Mouse (Mus musculus) heart, embryonic 10.5 days (tissue): ENCODE measurements at regions not wholly inside any gene's neighbourhood (a gene's known extent, or its start where the extent isn't known, plus 50 kb on each side); places are given as distances from the start of the nearest gene placed in this dataset.
A peak's percentile ranks its signal among the peaks of the same experiment; 100 is the strongest.

Experiments
- DNase-seq: peaks from one replicate; pipeline ENCODE4 v3.0.0-alpha.2; 2017; ENCODE audit warnings: low spot score
- H3K27ac ChIP-seq: fragments of 300-500 bp; sonication (generic); 2 replicates; pipeline ENCODE4 v1.5.1; 2016; ENCODE audit warnings: mild to moderate bottlenecking
- H3K27me3 ChIP-seq: fragments of 300-500 bp; sonication (generic); 2 replicates; pipeline ENCODE4 v1.6.1; 2016; ENCODE audit warnings: mild to moderate bottlenecking; ENCODE audit not compliant: poor library complexity, insufficient read depth, severe bottlenecking
- H3K36me3 ChIP-seq: fragments of 300-500 bp; sonication (generic); 2 replicates; pipeline ENCODE4 v1.6.1; 2016; ENCODE audit warnings: mild to moderate bottlenecking, moderate library complexity
- H3K4me1 ChIP-seq: fragments of 300-500 bp; sonication (generic); 2 replicates; pipeline ENCODE4 v1.6.1; 2016; ENCODE audit warnings: mild to moderate bottlenecking
- H3K4me3 ChIP-seq: fragments of 300-500 bp; sonication (generic); 2 replicates; pipeline ENCODE4 v1.5.1; 2016; ENCODE audit warnings: mild to moderate bottlenecking, moderate library complexity
- H3K9me3 ChIP-seq: fragments of 300-500 bp; sonication (generic); 2 replicates; pipeline ENCODE4 v1.6.1; 2016; ENCODE audit warnings: mild to moderate bottlenecking, moderate library complexity
- WGBS: fragments of 180-500 bp; shearing (Covaris S2); methylation state at CpG from one replicate; pipeline ENCODE4 v1.1.7; 2016; 5-methylcytosine and 5-hydroxymethylcytosine counted together

GRCm38 (mm10) chr11:114570076-114570475, 98.2 kb upstream of the Rpl38 start:
- peaks cover 58% of the 10 kb centered on the region for H3K27me3 ChIP-seq

GRCm38 (mm10) chr11:114567814-114568800, 100.2 kb upstream of the Rpl38 start:
- Histone ChIP-seq H3K9me3 (0 out of 2 replicates have a peak, but pooled peaks cover 6% of the 10 kb centered on the region), H3K27ac (no peak overlapping the region; the same call in 1 of the 2 replicates), H3K27me3 (peaks cover 59% of the 10 kb centered on the region), H3K4me1 (peaks cover 28% of the 10 kb centered on the region), H3K4me3 (peak overlapping the region; percentile 32; the same call in 1 of the 2 replicates), H3K36me3 (no peaks in the 10 kb centered on the region)
- no peak for DNase-seq
- 6% methylated on average over 21 of the region's 21 CpGs for WGBS

More at GRCm38 (mm10) chr11:114570076-114570475, 98.2 kb upstream of the Rpl38 start:
- Histone ChIP-seq H3K36me3 (no peaks in the 10 kb centered on the region), H3K4me3 (no peak overlapping the region), H3K27ac (no peak overlapping the region), H3K4me1 (peaks cover 28% of the 10 kb centered on the region), H3K9me3 (0 out of 2 replicates have a peak, but pooled peaks cover under 1% of the 10 kb centered on the region)
- DNase-seq, result no peak
- WGBS, result 88% methylated on average over 5 of the region's 5 CpGs

GRCm38 (mm10) chr11:114567045-114567780, 101.1 kb upstream of the Rpl38 start:
- Histone ChIP-seq H3K27ac (no peak overlapping the region), H3K27me3 (peaks cover 65% of the 10 kb centered on the region), H3K36me3 (no peaks in the 10 kb centered on the region), H3K9me3 (0 out of 2 replicates have a peak, but pooled peaks cover 6% of the 10 kb centered on the region), H3K4me1 (peaks cover 28% of the 10 kb centered on the region), H3K4me3 (no peak overlapping the region)
- DNase-seq, result no peak
- WGBS, result 5% methylated on average over 20 of the region's 20 CpGs

- Histone ChIP-seq H3K4me1 (peaks cover 25% of the 10 kb centered on the region), H3K27ac (no peak overlapping the region), H3K9me3 (0 out of 2 replicates have a peak, but pooled peaks cover 6% of the 10 kb centered on the region), H3K36me3 (no peaks in the 10 kb centered on the region), H3K27me3 (peaks cover 60% of the 10 kb centered on the region), H3K4me3 (no peak overlapping the region)
- DNase-seq, result no peak
- 92% methylated on average over 2 of the region's 2 CpGs for WGBS
Measured at GRCm38 (mm10) chr11:114564949-114565348, 103.4 kb upstream of the Rpl38 start.

GRCm38 (mm10) chr11:114563172-114563571, 105.2 kb upstream of the Rpl38 start:
- WGBS, result 88% methylated on average over 9 of the region's 9 CpGs
- peaks cover 56% of the 10 kb centered on the region for H3K27me3 ChIP-seq
- no peak overlapping the region for H3K27ac ChIP-seq
- H3K4me3 ChIP-seq, result no peak overlapping the region
- H3K36me3 ChIP-seq, result no peaks in the 10 kb centered on the region
- H3K9me3 ChIP-seq, result 0 out of 2 replicates have a peak, but pooled peaks cover 6% of the 10 kb centered on the region
- peaks cover 18% of the 10 kb centered on the region for H3K4me1 ChIP-seq
- DNase-seq, result no peak

GRCm38 (mm10) chr11:114554576-114554975, 113.7 kb upstream of the Rpl38 start:
- H3K4me1 ChIP-seq, result peaks cover 11% of the 10 kb centered on the region
- no peak overlapping the region for H3K4me3 ChIP-seq
- 41% methylated on average over 5 of the region's 5 CpGs for WGBS
- no peak for DNase-seq
- no peaks in the 10 kb centered on the region for H3K36me3 ChIP-seq
- H3K9me3 ChIP-seq, result no peaks in the 10 kb centered on the region
- H3K27ac ChIP-seq, result peak overlapping the region; percentile 76
- peaks cover 17% of the 10 kb centered on the region for H3K27me3 ChIP-seq

- H3K27ac ChIP-seq, result peak overlapping the region; percentile 76
- WGBS, result 28% methylated on average over 13 of the region's 13 CpGs
Measured at GRCm38 (mm10) chr11:114553992-114554391, 114.3 kb upstream of the Rpl38 start.

GRCm38 (mm10) chr11:114552176-114552575, 116.1 kb upstream of the Rpl38 start:
- WGBS, result 85% methylated on average over 7 of the region's 7 CpGs
- H3K27ac ChIP-seq, result no peak overlapping the region
- DNase-seq, result no peak
- peaks cover 11% of the 10 kb centered on the region for H3K4me1 ChIP-seq
- peaks cover 6% of the 10 kb centered on the region; the same call in 1 of the 2 replicates for H3K27me3 ChIP-seq
- H3K9me3 ChIP-seq, result no peaks in the 10 kb centered on the region
- H3K36me3 ChIP-seq, result no peaks in the 10 kb centered on the region
- no peak overlapping the region for H3K4me3 ChIP-seq

More at GRCm38 (mm10) chr11:114553992-114554391, 114.3 kb upstream of the Rpl38 start:
- no peaks in the 10 kb centered on the region for H3K9me3 ChIP-seq
- peaks cover 11% of the 10 kb centered on the region for H3K4me1 ChIP-seq
- H3K36me3 ChIP-seq, result no peaks in the 10 kb centered on the region
- peaks cover 11% of the 10 kb centered on the region for H3K27me3 ChIP-seq
- no peak overlapping the region for H3K4me3 ChIP-seq
- peak; percentile 81 for DNase-seq

GRCm38 (mm10) chr11:114551262-114551661, 117.1 kb upstream of the Rpl38 start:
- H3K4me3 ChIP-seq, result no peak overlapping the region
- DNase-seq, result no peak
- 93% methylated on average over 4 of the region's 4 CpGs for WGBS
- H3K4me1 ChIP-seq, result peaks cover 11% of the 10 kb centered on the region
- no peak overlapping the region for H3K27ac ChIP-seq
- peaks cover 6% of the 10 kb centered on the region; the same call in 1 of the 2 replicates for H3K27me3 ChIP-seq
- no peaks in the 10 kb centered on the region for H3K9me3 ChIP-seq
- no peaks in the 10 kb centered on the region for H3K36me3 ChIP-seq

GRCm38 (mm10) chr11:114548658-114549057, 119.7 kb upstream of the Rpl38 start:
- no peak overlapping the region for H3K4me3 ChIP-seq
- DNase-seq, result no peak
- H3K36me3 ChIP-seq, result no peaks in the 10 kb centered on the region
- H3K27me3 ChIP-seq, result peaks cover 10% of the 10 kb centered on the region
- 72% methylated on average over 5 of the region's 5 CpGs for WGBS
- no peaks in the 10 kb centered on the region for H3K9me3 ChIP-seq
- peaks cover 11% of the 10 kb centered on the region for H3K4me1 ChIP-seq
- no peak overlapping the region for H3K27ac ChIP-seq

- WGBS, result 60% methylated on average over 3 of the region's 3 CpGs
- H3K4me3 ChIP-seq, result no peak overlapping the region
Measured at GRCm38 (mm10) chr11:114544212-114544611, 124.1 kb upstream of the Rpl38 start.

GRCm38 (mm10) chr11:114542167-114542566, 126.2 kb upstream of the Rpl38 start:
- Histone ChIP-seq H3K4me1 (peaks cover 21% of the 10 kb centered on the region), H3K27ac (no peak overlapping the region), H3K4me3 (no peak overlapping the region), H3K36me3 (no peaks in the 10 kb centered on the region), H3K27me3 (peaks cover 20% of the 10 kb centered on the region), H3K9me3 (no peaks in the 10 kb centered on the region)
- no peak for DNase-seq
- WGBS, result 59% methylated on average over 8 of the region's 8 CpGs

More at GRCm38 (mm10) chr11:114544212-114544611, 124.1 kb upstream of the Rpl38 start:
- Histone ChIP-seq H3K9me3 (no peaks in the 10 kb centered on the region), H3K27ac (no peak overlapping the region), H3K4me1 (peaks cover 18% of the 10 kb centered on the region), H3K27me3 (peaks cover 3% of the 10 kb centered on the region; the same call in 1 of the 2 replicates), H3K36me3 (no peaks in the 10 kb centered on the region)
- no peak for DNase-seq
